Mouse (Mus musculus) lung, postnatal 0 days (tissue): Measurements from ENCODE around the gene Gm43302.
A peak's percentile ranks its signal among the peaks of the same experiment; 100 is the strongest.
"Not testable (repeated sequence)": the region's sequence is repeated elsewhere in the genome, so short reads cannot be mapped to it uniquely, and the experiment has no call there.

Source experiments
- CTCF ChIP-seq: IDR thresholded peaks from 2 replicates; pipeline ENCODE4 v1.5.1; 2016; ENCODE audit warnings: antibody characterized with exemption, mild to moderate bottlenecking
- EP300 ChIP-seq: IDR thresholded peaks from 2 replicates; pipeline ENCODE4 v1.6.1; 2016; ENCODE audit warnings: antibody characterized with exemption, mild to moderate bottlenecking, control low read depth

DNA sequence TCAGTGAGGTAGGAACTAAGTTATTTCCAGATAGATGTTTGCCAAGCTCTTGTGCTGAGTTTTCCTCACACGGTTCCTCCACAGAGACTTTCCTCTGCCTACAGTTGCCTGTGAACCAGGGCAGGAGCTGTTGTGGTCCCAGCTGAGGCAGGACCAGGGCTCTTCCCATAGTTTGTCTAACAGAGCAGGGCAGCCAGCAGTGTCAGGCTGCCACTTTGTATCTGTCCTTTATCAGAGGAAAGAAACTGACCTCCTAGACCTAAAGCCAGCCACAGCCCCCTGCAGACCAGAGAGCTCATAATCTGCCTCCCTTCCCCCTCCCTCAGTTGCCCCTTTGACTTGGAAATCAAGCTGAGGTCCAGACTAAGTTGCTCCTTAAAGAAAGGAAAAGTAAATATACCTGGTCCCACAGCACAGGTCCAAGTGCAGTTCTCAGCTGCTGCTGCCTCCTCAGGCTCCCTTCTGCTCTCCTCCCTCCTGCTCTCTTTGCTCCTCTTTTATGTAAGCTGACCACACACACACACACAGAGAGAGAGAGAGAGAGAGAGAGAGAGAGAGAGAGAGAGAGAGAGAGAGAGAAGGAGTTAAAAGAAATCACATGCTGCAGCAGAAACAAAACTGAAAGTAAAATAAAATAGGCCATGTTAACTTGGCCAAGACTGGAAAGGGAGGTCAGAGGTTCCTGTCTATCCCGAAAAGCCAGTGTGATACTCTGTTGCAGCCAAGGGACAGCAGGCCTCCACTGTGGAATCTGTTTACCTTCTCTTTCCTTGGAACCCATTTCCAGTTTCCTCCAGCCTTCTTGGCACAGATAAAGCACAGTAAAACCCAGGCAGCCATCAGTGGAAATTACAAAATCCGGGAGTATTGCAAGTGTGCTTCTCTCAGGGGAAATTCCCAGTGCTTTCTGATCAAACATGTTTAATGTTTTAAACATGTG lies at the start of gene Gm43302, which contains the start of gene Gbp6:
- 0 out of 2 replicates have a peak, but pooled peaks have one; percentile 28 for TF ChIP-seq EP300
- TF ChIP-seq CTCF, result not testable (repeated sequence)
